In the genomic region with DNA sequence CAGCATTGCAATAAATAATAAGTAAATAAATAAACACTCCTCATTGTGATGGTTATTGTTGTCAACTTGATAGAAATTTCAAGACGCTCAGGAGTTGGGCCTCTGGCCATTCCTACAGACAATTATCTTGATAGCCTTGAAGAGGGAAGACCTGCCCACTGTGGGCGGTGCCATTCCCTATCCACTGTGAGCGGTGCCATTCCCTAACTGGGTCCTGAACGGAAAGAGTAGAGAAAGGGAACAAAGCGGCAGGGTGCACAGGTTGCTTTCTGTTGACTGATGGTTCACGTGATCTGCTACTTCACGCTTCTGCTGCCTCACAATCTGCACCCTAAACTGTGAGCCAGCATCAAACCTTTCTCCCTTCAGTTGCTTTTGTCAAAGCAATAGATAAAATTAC, we compare ENCODE assay signal across 17 mouse cellular contexts. TPM values are rescaled to one million over a fixed set of nuclear protein-coding genes. Genes with fewer than 3 reads are reported as not detected.
"Had no signal": no experiment of that assay in that cellular context is flagged by ENCODE, and none has a peak within 500 bp of the region (broad histone marks: within the 10 kb centered on the region; RNA-seq: fewer than 3 reads in every experiment).

No protein-coding gene starts in this region.

- DNase-seq: retina, postnatal 1 day; right cerebral cortex, adult 18-20 months; right cerebral cortex, postnatal 14 days; right cerebral cortex, postnatal 25 days; right cerebral cortex, postnatal 4 days; spleen, adult 18-20 months; thymus, adult 18-20 months; thymus, adult 2 months; thymus, postnatal 14 days; thymus, postnatal 25 days; thymus, postnatal 36 days; thymus, postnatal 4 days had no signal

- H3K27me3 ChIP-seq: neural tube, embryonic 13.5 days; neural tube, embryonic 15.5 days; stomach, embryonic 15.5 days had no signal

- H3K9ac ChIP-seq: neural tube, embryonic 13.5 days; neural tube, embryonic 15.5 days; stomach, embryonic 15.5 days had no signal

- H3K4me3 ChIP-seq: neural tube, embryonic 13.5 days; neural tube, embryonic 15.5 days; stomach, embryonic 15.5 days had no signal

- H3K4me2 ChIP-seq: neural tube, embryonic 13.5 days; neural tube, embryonic 15.5 days; stomach, embryonic 15.5 days had no signal

- H3K36me3 ChIP-seq: neural tube, embryonic 13.5 days; neural tube, embryonic 15.5 days; stomach, embryonic 15.5 days had no signal

- H3K9me3 ChIP-seq: neural tube, embryonic 13.5 days; neural tube, embryonic 15.5 days; stomach, embryonic 15.5 days had no signal

- H3K27ac ChIP-seq: neural tube, embryonic 13.5 days; neural tube, embryonic 15.5 days; stomach, embryonic 15.5 days; stomach, postnatal 0 days had no signal

RNA-seq across cellular contexts. Expression of gene Prph, which starts 33.7 kb away (rescaled TPM):
- total RNA-seq: neutrophil, adult 5-6 weeks had no signal
